Mouse (Mus musculus): Measurements from ENCODE around the gene H2-DMb2. TPM values are rescaled to one million over a fixed set of nuclear protein-coding genes. Genes with fewer than 3 reads are reported as not detected.

The H2-DMb2 gene
- polyA plus RNA-seq, 1 experiment from 2014 or later: 0.65 TPM

- no peaks in the 10 kb centered on the region for H3K9me3 ChIP-seq
- peaks cover 2% of the 10 kb centered on the region for H3K36me3 ChIP-seq (replicated peaks)
- H3K27me3 ChIP-seq (replicated peaks): no peaks in the 10 kb centered on the region
- ATAC-seq (replicated peaks): peak; percentile 0; the same call in 1 of the 2 replicates
- peak overlapping the region; percentile 90 for H3K4me3 ChIP-seq
- H3K27ac ChIP-seq: peak overlapping the region; percentile 100
- peak overlapping the region; percentile 88 for H3K4me2 ChIP-seq
- H3K9ac ChIP-seq: peak overlapping the region; percentile 98
- peaks cover 39% of the 10 kb centered on the region for H3K4me1 ChIP-seq
- 0% methylated on average over 31 of the region's 31 CpGs for WGBS
These were observed 22.3 kb upstream of the H2-DMb2 start for GRCm38 (mm10) chr17:34120814-34121171.

GRCm38 (mm10) chr17:34121172-34121878 lies 21.8 kb upstream of the H2-DMb2 start:
- H3K27me3 ChIP-seq (replicated peaks): no peaks in the 10 kb centered on the region
- ATAC-seq (replicated peaks): peak; percentile 19
- no peaks in the 10 kb centered on the region for H3K9me3 ChIP-seq
- H3K4me1 ChIP-seq: peaks cover 35% of the 10 kb centered on the region
- peak overlapping the region; percentile 90 for H3K4me3 ChIP-seq
- peak overlapping the region; percentile 88 for H3K4me2 ChIP-seq
- WGBS: under 1% methylated on average over 35 of the region's 35 CpGs
- H3K27ac ChIP-seq: peak overlapping the region; percentile 100
- peak overlapping the region; percentile 98 for H3K9ac ChIP-seq
- no peaks in the 10 kb centered on the region for H3K36me3 ChIP-seq (replicated peaks)

DNA sequence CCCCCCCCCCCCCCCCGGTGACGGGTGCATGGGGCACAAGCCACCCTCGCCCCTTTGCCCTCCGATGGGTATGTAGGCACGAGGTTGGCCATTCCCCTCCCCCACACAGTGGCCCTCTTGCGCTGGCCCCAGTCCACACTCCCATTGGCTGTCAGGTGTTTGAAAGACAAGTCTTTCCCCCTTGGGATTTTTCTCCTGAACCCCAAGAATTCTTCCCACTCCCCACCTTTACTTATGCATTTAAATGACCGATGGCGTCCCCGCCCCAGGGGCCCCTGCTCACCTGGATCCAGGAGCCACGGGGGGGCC lies 21.3 kb upstream of the H2-DMb2 start:
- peak overlapping the region; percentile 100 for H3K27ac ChIP-seq
- no peaks in the 10 kb centered on the region for H3K27me3 ChIP-seq (replicated peaks)
- H3K36me3 ChIP-seq (replicated peaks): no peaks in the 10 kb centered on the region
- peaks cover 30% of the 10 kb centered on the region for H3K4me1 ChIP-seq
- peak overlapping the region; percentile 90 for H3K4me3 ChIP-seq
- ATAC-seq (replicated peaks): peak; percentile 28
- H3K9ac ChIP-seq: peak overlapping the region; percentile 98
- peak overlapping the region; percentile 88 for H3K4me2 ChIP-seq
- 2% methylated on average over 10 of the region's 10 CpGs for WGBS
- H3K9me3 ChIP-seq: no peaks in the 10 kb centered on the region

GRCm38 (mm10) chr17:34122188-34122984 lies 20.7 kb upstream of the H2-DMb2 start, which contains the start of gene Brd2:
TSS of gene Brd2 (minus strand) at chr17:34122634.
- no peaks in the 10 kb centered on the region for H3K9me3 ChIP-seq
- peak within 1 kb of the TSS; percentile 100 for H3K27ac ChIP-seq
- under 1% methylated on average over 60 of the region's 75 CpGs for WGBS

GRCm38 (mm10) chr17:34123111-34123510 lies 20.0 kb upstream of the H2-DMb2 start:
- Histone ChIP-seq H3K27ac (peak overlapping the region; percentile 100), H3K4me1 (peaks cover 20% of the 10 kb centered on the region), H3K36me3 (replicated peaks) (no peaks in the 10 kb centered on the region), H3K9me3 (no peaks in the 10 kb centered on the region), H3K4me3 (peak overlapping the region; percentile 90), H3K9ac (peak overlapping the region; percentile 98), H3K4me2 (peak overlapping the region; percentile 88), H3K27me3 (replicated peaks) (no peaks in the 10 kb centered on the region)
- ATAC-seq (replicated peaks): no peak
- under 1% methylated on average over 7 of the region's 7 CpGs for WGBS

More at GRCm38 (mm10) chr17:34122188-34122984, 20.7 kb upstream of the H2-DMb2 start, which contains the start of gene Brd2:
- Histone ChIP-seq H3K4me3 (peak within 1 kb of the TSS; percentile 90), H3K9ac (peak within 1 kb of the TSS; percentile 98), H3K4me1 (peaks cover 24% of the 10 kb centered on the region), H3K36me3 (replicated peaks) (no peaks in the 10 kb centered on the region), H3K4me2 (peak within 1 kb of the TSS; percentile 88), H3K27me3 (replicated peaks) (no peaks in the 10 kb centered on the region)
- ATAC-seq (replicated peaks): peak; percentile 61

- no peaks in the 10 kb centered on the region for H3K9me3 ChIP-seq
- no peaks in the 10 kb centered on the region for H3K36me3 ChIP-seq (replicated peaks)
- peak overlapping the region; percentile 100 for H3K27ac ChIP-seq
- H3K4me3 ChIP-seq: peak overlapping the region; percentile 90
- H3K9ac ChIP-seq: peak overlapping the region; percentile 98
- H3K4me2 ChIP-seq: peak overlapping the region; percentile 88
- no peaks in the 10 kb centered on the region for H3K27me3 ChIP-seq (replicated peaks)
- peaks cover 21% of the 10 kb centered on the region for H3K4me1 ChIP-seq
- ATAC-seq (replicated peaks): no peak
- WGBS: 2% methylated on average over 2 of the region's 2 CpGs
These were observed 19.6 kb upstream of the H2-DMb2 start for GRCm38 (mm10) chr17:34123518-34123917.

DNA sequence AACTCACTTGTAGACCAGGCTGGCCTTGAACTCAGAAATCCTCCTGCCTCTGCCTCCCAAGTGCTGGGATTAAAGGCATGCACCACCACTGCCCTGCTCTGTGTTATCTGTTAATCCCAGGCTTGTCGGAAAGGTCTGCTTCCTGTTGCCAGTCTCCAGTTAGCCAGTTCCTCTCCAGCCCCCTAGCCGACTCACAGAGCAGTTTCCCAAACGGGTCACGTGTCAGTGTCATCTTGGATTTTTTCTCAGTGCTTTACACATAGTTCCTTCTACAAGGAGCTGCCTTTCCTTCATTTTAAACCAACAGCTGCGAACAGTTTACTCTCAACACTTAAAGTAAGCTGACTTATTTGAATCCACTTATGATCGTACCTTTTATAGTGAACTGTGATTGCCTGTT lies 18.5 kb upstream of the H2-DMb2 start:
- Histone ChIP-seq H3K27ac (no peak overlapping the region), H3K4me2 (peak overlapping the region; percentile 8; the same call in 1 of the 2 replicates), H3K9me3 (no peaks in the 10 kb centered on the region), H3K9ac (no peak overlapping the region), H3K4me1 (peaks cover 29% of the 10 kb centered on the region), H3K27me3 (replicated peaks) (no peaks in the 10 kb centered on the region), H3K4me3 (no peak overlapping the region), H3K36me3 (replicated peaks) (no peaks in the 10 kb centered on the region)
- WGBS: 89% methylated on average over 6 of the region's 6 CpGs
- no peak for ATAC-seq (replicated peaks)

DNA sequence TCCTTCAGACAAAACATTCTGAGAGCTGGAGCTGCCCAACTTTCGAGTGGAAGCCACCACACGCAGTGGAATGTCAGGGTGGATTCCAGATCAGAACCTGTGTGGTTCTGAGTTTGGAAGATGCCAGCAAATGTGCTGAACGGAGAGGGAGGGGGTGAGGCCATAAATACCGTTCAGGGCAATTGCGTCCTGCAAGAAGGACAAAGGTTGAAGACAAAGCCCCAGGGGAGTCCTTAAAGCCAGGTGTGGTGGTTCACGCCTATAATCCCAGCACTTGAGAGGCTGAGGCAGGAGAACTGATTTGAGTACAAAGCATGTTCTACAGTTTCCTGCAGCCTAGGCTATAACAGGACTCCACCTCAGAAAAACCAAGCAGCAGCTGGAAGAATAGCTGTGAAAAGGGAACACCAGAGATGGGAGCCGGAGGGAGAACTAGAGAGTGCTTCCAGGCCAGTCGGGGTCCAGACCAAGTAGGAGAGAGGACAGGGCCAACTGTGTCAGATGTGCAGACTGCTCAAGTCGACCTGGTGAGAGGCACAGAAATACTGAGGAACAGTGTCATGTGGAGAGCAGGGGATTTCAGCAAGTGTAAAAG lies 16.2 kb upstream of the H2-DMb2 start:
- Histone ChIP-seq H3K4me3 (no peak overlapping the region), H3K4me1 (peaks cover 29% of the 10 kb centered on the region), H3K9me3 (no peaks in the 10 kb centered on the region), H3K9ac (no peak overlapping the region), H3K36me3 (replicated peaks) (no peaks in the 10 kb centered on the region), H3K27ac (no peak overlapping the region), H3K4me2 (no peak overlapping the region), H3K27me3 (replicated peaks) (no peaks in the 10 kb centered on the region)
- ATAC-seq (replicated peaks): no peak
- 67% methylated on average over 9 of the region's 9 CpGs for WGBS

GRCm38 (mm10) chr17:34127475-34127874 lies 15.6 kb upstream of the H2-DMb2 start:
- Histone ChIP-seq H3K4me3 (no peak overlapping the region), H3K9me3 (no peaks in the 10 kb centered on the region), H3K27ac (no peak overlapping the region), H3K36me3 (replicated peaks) (no peaks in the 10 kb centered on the region), H3K4me2 (no peak overlapping the region), H3K4me1 (peaks cover 29% of the 10 kb centered on the region), H3K9ac (no peak overlapping the region), H3K27me3 (replicated peaks) (no peaks in the 10 kb centered on the region)
- WGBS: 28% methylated on average over 6 of the region's 6 CpGs
- no peak for ATAC-seq (replicated peaks)

DNA sequence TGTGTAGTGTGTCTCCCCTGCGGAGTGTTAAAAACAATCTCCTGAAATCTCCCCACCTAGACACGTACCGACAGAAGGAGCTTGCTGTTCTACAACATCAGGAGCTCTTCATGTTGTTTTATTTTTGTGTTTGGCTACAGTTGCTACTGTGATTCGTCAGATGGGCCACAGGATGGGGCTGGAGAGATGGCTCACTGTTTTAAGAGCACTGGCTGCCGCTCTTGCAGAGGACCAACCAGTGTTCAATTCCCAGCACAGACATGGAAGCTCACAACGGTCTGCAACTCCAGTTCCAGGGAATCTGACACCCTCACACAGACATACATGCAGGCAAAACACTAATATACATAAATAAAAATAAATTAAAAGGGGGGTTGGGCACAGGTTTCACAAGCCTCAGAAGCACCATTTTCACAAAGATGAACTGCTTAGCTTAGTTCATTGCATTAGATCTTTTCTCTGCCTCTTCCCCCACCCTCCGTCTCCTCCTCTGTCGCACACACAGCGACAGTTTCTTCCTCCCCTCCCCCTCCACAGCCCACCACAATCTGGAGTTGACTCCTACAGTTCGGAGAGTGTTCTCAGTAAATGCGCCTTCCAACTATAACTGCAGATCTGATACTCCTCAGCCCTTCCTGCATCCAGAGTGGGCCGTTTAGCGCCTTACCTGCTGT lies 14.7 kb upstream of the H2-DMb2 start:
- Histone ChIP-seq H3K9ac (no peak overlapping the region), H3K4me3 (no peak overlapping the region), H3K9me3 (no peaks in the 10 kb centered on the region), H3K27ac (no peak overlapping the region), H3K4me2 (peak overlapping the region; percentile 21), H3K27me3 (replicated peaks) (no peaks in the 10 kb centered on the region), H3K4me1 (peaks cover 26% of the 10 kb centered on the region), H3K36me3 (replicated peaks) (no peaks in the 10 kb centered on the region)
- ATAC-seq (replicated peaks): no peak
- 20% methylated on average over 13 of the region's 13 CpGs for WGBS

DNA sequence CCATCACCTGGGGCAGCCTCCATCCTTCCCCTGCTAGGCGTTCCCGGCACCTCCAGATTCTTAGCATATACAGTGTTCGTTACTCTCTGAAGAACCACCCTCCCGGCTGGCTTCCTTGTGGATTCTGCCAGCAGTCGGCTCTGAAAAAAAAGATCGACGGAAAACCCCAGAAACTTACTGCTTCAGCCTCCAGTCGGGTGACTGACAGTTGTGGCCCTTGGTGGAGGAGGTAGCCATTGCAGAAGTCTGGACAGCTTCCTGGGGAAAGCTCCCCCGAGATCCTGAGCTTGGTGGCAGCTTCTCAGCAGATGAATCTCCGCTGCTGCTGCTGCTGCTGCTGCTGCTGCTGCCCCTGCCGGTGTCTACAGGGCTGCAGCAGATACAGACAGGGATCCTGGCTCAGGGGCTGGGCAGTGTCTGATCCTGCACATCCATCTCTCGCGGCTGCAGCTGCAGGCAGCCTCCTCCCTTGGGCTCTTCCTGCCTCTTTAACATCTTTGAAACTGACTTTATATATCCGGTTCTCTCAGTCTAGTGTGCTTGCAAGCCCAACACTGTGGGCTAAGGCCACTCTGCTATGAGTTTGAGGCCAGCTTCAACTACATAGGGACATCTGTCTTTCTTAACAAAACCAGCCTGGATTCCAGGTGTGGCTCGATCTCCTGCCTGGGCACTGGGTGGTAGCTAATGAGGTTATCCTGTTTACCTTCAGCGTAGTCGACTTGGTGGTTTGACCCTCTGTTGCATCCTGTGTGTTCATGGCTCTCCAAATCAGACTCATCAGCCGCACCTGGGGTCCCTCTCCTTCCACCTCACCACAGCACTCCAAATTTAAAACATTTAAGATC lies 13.9 kb upstream of the H2-DMb2 start:
- H3K9ac ChIP-seq: no peak overlapping the region
- no peak overlapping the region for H3K27ac ChIP-seq
- H3K36me3 ChIP-seq (replicated peaks): no peaks in the 10 kb centered on the region
- H3K4me1 ChIP-seq: peaks cover 18% of the 10 kb centered on the region
- H3K27me3 ChIP-seq (replicated peaks): no peaks in the 10 kb centered on the region
- 0 out of 2 replicates have a peak, but pooled peaks have one; percentile 19 for ATAC-seq (replicated peaks)
- no peaks in the 10 kb centered on the region for H3K9me3 ChIP-seq
- 20% methylated on average over 18 of the region's 18 CpGs for WGBS
- H3K4me2 ChIP-seq: peak overlapping the region; percentile 21
- no peak overlapping the region for H3K4me3 ChIP-seq
